Mouse (Mus musculus): ENCODE measurements at regions not wholly inside any gene's neighbourhood (a gene's known extent, or its start where the extent isn't known, plus 50 kb on each side); places are given as distances from the start of the nearest gene placed in this dataset.
"Not testable (repeated sequence)": the region's sequence is repeated elsewhere in the genome, so short reads cannot be mapped to it uniquely, and the experiment has no call there.

GRCm38 (mm10) chr12:77056748-77057370, 94.9 kb upstream of the Max start:
- no peak for DNase-seq (ENCODE audit: low read depth)

DNA sequence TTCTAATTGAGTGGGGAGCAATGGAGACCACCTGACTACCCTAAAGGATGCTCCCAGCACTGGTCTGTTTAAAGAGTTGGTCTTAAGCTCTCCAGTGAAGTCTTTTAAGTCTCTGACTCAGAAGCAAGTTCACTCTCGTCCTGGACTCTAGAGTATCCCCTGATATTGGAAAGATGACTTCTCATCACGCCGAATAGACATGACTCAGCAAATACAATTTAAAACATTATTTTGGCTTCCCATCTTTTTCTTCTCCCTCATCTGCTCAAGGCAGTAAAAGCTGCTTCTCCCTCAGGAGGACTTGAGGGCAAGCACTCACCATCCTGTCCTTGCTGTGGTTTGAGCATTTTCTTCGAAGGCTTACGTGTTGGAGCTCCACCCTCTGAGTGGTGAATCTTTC, 92.7 kb upstream of the Max start:
- no peak for DNase-seq (ENCODE audit: low read depth)

- no peak for DNase-seq (ENCODE audit: low read depth)
Observed at GRCm38 (mm10) chr12:77054211-77054610, 92.2 kb upstream of the Max start.

DNA sequence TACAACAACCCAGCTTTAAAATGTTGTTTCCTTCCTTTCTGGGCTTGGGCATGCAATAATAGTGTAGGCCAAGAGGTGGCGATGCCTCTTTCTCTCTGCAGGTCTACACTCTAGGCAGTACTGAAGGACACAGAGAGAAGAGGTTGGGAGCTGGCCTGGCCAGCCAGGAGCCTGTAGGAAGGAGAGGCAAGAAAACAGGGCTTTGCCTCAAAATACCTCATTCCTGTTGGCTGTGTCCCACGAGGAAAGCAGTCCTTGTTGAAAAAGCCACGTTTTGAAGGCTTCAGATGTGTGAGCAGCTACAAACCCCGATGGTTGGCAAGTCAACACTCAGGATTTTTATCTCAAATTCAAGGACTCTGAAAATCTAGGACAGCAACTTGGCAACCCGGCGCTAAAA, 90.9 kb upstream of the Max start:
- peak; percentile 77 for DNase-seq (ENCODE audit: low read depth)

DNA sequence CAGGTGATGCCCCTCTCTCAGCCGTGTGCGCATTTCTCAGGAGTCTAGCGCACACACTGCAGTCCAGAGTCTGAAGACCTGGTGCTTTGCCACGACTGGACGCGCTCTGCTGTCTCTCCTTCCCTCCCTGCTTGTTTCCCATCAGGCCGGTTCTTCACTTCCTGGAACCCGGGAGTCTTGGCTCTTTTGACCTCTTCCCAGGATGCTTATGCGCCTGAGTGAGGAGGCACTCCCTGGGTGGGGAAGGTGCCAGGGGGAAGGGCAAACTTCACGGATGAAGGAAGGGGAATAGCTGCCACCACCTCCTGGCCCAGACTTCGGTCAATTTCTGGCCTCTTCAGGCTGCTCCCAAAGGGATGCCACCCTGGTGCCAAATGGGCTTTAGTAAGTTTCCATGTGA, 86.4 kb upstream of the Max start:
- DNase-seq (ENCODE audit: low read depth): no peak

- DNase-seq (ENCODE audit: low read depth): no peak
Observed at GRCm38 (mm10) chr12:77047273-77047672, 85.3 kb upstream of the Max start.

DNA sequence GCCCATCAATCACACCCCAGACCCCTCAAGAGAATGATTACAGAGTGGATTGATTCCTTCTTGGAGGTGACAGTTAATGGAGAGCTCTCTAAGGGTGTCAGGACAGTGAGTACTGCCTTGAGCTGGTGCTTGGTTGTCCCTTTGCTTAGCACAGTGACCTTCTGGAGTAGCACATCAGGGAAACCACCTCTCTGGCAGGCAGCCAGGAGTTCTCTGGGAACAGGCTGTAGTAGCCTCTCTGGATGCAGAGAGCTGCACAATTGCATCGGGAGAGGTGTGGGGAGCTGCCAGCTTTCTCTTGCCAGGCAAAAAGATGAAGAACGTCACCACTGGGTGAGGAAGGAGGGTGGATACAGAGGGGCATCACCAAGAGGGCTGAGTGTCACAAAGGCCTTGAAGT, 84.0 kb upstream of the Max start:
- no peak for DNase-seq (ENCODE audit: low read depth)

GRCm38 (mm10) chr12:77045356-77045755, 83.4 kb upstream of the Max start:
- DNase-seq (ENCODE audit: low read depth): no peak

- no peak for DNase-seq (ENCODE audit: low read depth)
Observed at GRCm38 (mm10) chr12:77042356-77042755, 80.4 kb upstream of the Max start.

DNA sequence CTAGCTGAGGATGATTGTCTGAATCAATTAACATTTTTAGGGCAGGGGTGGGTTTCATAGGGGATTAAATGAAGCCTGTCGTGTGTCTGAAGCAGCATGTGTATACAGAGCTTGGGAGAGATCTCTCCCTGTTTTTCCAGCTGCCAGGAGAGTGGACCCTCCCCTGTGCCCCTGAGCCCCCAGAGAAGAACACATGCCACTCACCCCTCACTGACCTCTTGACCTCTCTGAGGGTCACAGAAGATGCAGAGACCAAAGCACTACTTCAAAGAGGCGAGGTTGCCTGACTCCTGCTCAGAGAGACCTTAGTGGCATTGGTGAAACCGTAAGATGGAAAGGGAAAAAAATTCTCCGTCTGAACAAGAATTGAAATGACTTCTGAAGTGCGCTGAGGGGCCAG, 79.1 kb upstream of the Max start:
- DNase-seq (ENCODE audit: low read depth): no peak

- no peak for DNase-seq (ENCODE audit: low read depth)
Observed at GRCm38 (mm10) chr12:77039953-77040305, 77.9 kb upstream of the Max start.

DNA sequence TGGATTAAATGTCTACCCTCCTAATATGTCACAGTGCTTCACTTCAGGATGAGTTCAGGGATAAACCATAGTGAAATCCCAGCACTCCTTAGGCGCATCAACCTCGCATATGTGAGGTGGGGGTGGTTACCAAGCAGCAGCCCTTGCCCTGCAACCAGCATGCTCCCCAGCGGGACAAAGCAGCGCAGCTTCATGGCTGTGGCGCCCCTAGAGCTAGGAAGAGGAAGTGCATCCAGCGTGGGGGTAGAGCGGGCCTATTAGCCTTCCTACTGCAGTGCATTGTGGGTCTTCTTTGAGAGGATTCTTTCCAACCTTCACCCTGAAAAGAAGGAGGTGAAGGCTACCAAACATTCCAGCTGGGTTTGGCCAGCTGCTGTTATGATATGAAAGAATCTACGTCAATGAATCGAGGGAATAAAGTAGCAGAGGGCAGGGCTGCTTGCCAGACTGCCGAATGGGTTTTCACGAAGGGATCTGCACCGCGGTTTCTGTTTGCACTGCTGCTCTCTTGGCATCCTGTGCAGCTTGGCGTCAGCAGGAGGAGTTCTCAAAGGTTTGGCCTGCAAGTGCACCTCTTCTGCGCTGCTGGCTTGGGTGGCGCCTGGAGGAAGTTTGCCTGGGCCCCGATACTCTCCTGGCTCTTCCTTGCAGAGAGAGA, 77.4 kb upstream of the Max start:
- peak; percentile 84 for DNase-seq (ENCODE audit: low read depth)

DNA sequence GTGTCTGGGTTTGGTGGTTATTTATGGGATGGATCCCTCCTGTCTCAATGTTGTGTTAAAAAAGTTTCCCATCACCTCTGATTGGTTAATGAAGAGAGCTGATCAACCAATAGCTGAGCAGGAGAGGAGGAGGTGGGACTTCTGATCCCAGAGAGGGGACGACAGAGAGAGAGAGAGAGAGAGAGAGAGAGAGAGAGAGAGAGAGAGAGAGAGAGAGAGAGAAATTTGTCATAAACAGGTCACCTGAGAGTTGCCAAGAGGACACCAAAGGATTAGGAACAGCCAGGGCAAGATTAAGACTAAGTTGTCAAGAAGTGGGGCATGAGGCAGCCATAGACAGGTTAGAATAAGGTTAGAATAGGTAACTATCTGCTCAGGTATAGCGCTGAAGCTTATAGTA, 73.7 kb upstream of the Max start:
- no peak for DNase-seq (ENCODE audit: low read depth)

DNA sequence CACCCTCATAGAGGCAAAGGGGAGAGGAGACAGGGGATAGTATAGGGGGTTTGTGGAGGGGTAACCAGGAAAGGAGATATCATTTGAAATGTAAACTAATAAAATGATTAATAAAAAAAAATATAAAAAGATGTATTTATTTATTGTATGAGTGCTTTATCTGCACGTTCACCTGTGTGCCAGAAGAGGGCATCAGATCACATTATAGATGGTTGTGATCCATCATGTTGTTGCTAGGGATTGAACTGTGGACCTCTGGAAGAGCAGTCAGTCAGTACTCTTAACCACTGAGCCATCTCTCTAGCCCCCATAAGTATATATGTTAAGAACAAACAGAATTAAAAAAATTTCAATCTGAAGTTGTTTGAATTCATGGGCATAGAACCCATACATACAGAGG, 69.4 kb upstream of the Max start:
- DNase-seq (ENCODE audit: low read depth): no peak

- DNase-seq (ENCODE audit: low read depth): no peak
Observed at GRCm38 (mm10) chr12:77025431-77025879, 63.5 kb upstream of the Max start.

DNA sequence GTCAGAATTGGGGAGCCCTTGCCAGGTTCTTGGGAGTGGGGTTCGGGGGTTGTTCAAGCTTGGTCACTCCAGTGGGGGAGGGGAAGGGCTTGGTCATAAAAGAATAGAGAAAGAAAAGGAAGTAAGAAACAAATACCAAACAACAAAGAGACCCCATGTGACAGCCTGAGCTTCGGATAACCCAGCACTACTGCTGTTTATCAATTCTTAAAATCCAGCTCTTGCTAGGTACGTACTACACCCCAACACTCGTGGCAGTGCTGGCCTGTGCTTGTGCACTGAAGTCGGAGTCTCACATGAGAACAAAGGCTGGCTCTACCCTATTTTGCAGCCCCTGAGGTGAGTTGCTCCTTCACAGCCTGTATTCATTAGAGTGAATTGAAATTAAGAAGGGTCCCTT, 60.5 kb upstream of the Max start:
- no peak for DNase-seq (ENCODE audit: low read depth)

DNA sequence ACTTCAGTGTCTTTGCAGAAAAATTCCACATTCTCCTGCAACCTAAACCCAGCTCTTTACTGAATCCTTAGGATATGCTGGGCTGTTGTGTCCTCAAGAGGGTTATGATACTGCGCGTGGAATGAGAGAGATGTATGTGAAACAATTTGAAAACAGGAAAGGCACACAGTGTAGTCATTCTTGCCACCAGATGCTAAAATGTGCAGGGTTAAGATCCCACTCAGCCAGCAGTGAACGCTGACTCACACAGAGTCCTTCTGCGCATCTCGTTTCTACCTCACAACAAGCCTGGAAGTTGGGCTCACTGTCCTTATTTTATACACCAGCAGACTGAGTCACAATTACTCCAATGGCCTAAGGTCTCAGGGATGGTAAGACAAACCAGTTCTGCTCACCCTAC, 59.9 kb upstream of the Max start:
- DNase-seq (ENCODE audit: low read depth): no peak

DNA sequence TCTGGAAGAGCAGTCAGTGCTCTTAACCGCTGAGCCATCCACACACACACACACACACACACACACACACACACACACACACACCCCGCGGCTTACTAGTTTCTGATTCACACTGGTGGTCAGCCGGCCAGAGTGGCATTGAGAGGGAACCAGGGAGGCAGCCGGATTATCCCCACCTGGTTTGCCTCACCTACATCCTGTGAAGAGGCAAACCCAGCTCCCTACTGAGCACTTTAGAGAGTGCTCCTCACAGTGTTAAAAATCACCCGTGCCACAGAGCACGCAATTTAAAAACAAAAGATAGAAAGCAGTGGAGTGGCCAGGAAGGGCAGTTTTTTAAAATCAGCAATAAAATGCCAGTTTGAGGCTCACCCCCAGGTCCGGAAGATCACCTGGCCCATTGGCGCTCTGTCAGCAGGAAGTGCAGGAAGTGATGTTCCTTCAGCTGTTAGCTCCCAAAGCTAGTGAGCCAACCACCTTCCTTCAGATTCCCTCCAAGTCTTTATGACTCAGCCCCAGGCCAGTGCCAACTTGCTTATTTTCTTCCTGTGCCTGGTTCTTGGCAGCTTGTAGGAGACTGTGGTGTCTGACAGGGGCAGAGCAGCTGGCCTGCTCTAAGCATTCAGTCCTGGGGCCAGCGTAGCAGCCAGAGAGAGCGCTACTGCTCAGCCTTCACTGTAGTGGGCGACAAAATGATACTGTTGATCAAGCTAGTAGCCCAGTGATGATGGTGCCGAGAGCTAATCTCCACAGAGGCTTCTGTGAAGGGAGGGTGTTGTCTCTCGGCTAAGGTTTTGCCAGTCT, 57.9 kb upstream of the Max start:
- DNase-seq (ENCODE audit: low read depth): peak; percentile 45

DNA sequence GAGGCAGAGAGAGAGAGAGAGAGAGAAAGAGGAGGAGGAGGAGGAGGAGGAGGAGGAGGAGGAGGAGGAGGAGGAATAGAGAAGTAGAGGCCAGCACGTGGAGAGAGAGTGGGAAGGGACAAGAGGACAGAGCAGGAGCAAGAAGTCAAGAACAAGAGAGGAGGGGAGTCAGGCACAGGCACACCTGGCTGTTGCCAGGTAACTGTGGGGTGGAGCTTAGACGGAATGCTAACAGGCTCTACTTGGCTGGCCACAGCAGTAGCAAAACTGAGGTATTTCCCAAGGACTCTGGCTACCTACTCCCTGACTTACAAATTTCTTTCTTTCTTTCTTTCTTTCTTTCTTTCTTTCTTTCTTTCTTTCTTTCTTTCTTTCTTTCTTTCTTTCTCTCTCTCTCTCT, 57.1 kb upstream of the Max start:
- not testable (repeated sequence) for DNase-seq (ENCODE audit: low read depth)

- no peak for DNase-seq (ENCODE audit: low read depth)
Observed at GRCm38 (mm10) chr12:77018373-77018772, 56.4 kb upstream of the Max start.

- no peak for DNase-seq (ENCODE audit: low read depth)
Observed at GRCm38 (mm10) chr12:77014908-77015307, 52.9 kb upstream of the Max start.
